Mouse (Mus musculus) kidney, postnatal 36 days (tissue): ENCODE measurements around the gene Itih5.
A peak's percentile ranks its signal among the peaks of the same experiment; 100 is the strongest.

Experiments used
- DNase-seq, 2 experiments: peaks; one replicate each; pipeline ENCODE4 v3.0.0; 2021 to 2022; ENCODE audit warnings: mixed read lengths in 2 of 2

Itih5 gene

GRCm38 (mm10) chr2:10168016-10168415 is 14.6 kb downstream of the Itih5 start:
- no peak for DNase-seq

DNA sequence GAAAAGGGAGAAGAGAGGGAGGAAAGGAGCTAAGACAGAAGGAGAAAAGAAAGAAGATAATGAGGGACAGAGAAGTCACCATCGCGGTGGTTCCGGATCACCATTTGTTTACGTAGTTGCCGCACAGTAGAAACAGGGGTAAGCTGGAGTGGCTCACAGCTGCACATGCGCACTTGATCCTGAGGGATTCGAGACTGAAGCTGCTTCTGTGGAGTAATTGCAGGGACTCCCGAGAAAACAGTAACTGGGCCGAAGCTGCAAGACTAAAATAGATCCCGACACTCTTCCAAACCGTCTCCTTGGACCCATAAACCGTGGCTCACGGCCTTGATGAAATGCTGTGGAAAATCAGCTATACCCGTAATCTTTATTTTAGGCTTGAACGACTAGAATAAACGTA is 16.6 kb downstream of the Itih5 start:
- no peak for DNase-seq

DNA sequence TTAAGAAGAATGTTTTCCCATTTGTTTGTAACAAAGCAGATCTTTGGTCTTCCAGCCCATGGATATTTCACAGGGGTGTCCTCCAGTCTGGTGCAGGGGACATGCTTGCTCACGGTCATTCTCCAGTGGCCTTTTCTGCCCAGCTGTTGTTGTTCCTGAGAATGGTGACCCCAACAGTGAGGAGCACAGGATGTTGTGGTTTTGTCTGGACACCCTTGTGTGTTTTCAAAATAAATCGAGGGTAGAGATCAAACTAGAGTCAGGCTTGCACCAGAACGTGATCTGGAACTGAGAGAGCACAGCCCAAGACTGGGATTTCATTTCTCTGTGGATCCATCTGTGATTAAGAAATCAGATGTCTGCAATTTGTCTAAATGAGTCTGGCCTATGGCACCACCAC is 40.2 kb downstream of the Itih5 start:
- peak; percentile 30 to 59 for DNase-seq

GRCm38 (mm10) chr2:10195162-10195561 is 41.8 kb downstream of the Itih5 start:
- no peak for DNase-seq

GRCm38 (mm10) chr2:10199326-10199725 is 46.0 kb downstream of the Itih5 start:
- no peak for DNase-seq

DNA sequence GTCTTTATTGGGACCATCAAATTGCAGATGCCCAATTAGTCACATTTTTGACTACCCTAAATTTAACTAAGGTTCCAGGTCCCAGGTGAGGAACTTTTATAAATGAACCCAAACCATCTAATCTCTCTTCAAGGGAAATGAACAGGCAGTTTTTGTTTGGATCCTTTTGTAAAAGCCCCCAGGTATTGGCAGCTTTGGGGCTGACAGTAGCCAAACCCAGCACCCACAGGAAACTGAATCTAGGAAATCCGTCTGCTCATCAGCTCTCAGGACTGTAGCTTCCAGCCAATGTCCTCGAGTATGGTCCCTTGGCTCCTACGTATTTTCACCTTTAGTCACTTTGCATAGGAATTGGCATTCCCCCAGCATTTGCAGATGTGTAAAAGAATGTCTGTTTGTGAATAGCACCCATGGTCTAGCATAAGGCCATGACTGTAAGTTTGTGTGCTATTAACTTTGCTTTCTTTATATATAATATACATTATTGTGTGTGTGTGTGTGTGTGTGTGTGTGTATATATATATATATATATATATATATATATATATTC is 47.4 kb downstream of the Itih5 start:
- DNase-seq, result no peak

DNA sequence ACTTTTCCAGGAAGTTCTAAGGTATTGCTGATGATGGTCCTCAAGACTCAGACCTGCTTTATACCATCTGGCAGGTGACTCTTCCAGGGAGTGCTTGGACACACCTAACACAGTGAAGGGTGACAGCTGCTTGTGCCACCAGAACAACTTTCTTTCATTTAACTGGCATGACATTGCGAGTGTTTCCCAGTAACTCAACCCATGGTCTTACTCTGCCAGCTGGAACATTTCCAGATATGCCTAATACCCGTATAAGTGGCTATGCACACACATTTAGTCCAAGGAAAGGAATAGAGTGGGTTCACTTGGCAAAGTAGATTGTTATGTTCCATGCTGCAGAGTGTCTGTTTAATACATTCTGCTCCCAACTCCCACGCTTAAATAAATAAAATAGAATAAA is 50.9 kb downstream of the Itih5 start:
- no peak for DNase-seq

GRCm38 (mm10) chr2:10213468-10213867 is 60.1 kb downstream of the Itih5 start:
- DNase-seq, result no peak

GRCm38 (mm10) chr2:10215876-10216565 is 62.6 kb downstream of the Itih5 start:
- DNase-seq, result no peak

GRCm38 (mm10) chr2:10216566-10217247 is 63.3 kb downstream of the Itih5 start:
- DNase-seq, result peak; percentile 36 to 54

GRCm38 (mm10) chr2:10221862-10222261 is 68.5 kb downstream of the Itih5 start:
- no peak for DNase-seq

DNA sequence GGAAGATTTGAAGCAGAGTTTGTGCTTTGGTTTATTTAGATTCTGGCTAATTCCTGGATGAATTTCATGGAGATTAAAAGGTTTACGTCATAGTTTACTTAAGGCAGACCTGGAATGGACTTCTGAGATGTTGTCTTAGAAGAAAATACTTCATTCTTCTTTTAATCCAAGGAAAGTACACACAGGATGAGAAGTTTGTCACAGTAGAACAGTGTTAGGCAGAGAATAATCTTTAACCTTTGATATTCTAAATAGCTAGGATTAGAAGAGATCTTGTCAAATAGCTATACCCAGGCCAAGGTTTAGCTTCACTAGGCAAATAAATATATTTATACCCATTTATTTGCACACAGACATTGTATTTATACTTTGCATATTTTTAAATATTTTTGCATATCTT is 73.5 kb downstream of the Itih5 start:
- DNase-seq, result no peak

GRCm38 (mm10) chr2:10231971-10232370 is 78.6 kb downstream of the Itih5 start:
- DNase-seq, result no peak

DNA sequence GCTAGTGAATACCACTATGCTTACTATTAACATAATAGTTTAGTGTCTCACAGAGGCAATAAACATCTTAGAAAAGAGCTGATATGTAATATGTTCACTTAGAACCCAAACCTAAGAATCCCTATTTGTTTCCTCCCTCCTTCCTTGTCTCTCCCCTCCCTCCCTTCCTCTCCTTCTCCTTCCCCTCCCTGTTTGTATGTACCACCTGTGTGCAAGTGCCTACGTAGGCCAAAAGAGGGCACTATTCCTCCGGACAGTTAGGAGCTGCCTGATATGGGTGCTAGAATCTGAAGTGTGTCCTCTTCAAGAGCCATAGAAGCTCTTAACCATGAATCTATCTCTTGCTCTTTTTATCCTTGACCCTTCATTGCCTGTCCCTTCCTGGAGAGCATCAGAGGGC is 83.2 kb downstream of the Itih5 start:
- no peak for DNase-seq

DNA sequence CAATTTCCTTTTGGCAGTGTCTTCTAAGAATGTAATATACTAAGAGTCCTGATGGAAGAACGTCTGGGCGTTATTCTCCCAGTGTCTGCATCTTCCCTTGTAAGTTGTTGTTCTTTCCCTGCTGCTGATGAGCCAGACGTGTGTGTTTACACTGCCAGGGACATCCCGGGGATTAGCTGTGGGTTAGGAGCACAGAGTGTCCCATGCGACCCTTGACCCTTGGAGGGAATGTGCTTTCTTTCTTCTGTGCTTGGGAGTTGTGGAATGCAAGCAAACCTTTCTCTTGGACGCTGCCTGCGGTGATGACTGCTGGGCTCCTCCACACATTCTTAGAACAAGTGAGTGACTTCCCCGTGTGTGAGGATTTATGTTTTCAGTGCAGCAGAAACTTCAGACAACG is 89.6 kb downstream of the Itih5 start:
- DNase-seq, result peak; percentile 55 to 65

DNA sequence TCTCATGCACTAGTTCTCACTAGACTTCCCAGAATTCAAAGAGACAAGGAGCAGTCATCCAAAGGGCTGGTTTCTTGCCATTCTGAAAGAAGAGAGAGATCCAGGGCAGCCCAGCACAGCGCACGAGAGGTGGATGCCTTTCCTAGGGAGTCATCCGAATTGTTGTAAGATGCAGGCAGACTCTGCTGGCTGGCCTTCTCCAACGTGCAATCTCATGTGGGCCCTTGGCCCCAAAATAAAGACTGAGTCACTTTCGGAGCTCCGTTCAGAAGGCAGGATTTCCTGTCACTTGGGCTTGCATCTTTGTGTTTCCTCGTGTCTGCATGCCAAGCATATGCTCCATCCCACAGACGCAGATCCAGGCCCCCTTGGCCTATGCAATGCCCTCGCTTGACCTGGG is 97.1 kb downstream of the Itih5 start:
- DNase-seq, result no peak

DNA sequence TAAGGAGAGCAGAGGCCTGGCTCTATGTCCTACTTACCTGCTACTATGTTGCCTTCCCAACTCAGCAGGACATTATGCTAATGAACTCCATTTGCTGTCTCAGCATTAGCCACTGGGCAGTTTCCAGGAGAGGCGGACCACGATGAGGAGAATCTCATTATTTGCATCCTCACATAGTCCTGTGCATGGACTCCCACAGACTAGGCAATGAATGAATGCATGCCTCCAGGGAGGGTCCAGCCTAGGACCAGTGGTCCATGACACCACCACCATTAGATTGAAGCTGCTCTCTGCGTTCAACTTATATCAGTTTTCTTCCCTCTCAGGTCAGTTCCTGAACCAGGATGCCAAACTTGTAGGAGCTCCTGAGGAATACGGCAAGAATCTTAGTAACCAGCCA is 97.6 kb downstream of the Itih5 start:
- no peak for DNase-seq

- DNase-seq, result no peak
These were observed 98.1 kb downstream of the Itih5 start for GRCm38 (mm10) chr2:10251466-10251865.

- DNase-seq, result no peak
These were observed 98.6 kb downstream of the Itih5 start for GRCm38 (mm10) chr2:10252016-10252415.

DNA sequence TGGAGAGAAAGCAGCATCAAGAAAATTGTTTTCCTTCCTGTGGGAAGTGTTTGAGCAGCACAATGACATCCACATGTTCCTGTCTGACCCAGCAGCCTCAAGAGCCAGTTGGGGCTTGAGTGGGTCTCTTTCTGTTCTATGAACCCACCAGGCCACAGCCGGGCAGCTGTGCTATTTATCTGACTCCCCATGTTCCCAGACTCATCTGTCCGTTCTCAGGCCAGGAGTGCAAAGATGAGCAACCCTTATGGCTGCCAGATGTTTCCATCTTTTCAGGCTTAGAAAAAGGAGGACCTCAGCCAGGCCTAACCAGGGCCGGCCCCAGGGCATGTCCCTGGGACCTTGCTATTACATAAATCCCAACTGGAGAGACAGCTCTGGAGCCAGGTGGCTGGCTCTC is 100.0 kb downstream of the Itih5 start:
- DNase-seq, result no peak

GRCm38 (mm10) chr2:10256949-10257348 is 103.6 kb downstream of the Itih5 start:
- no peak for DNase-seq

DNA sequence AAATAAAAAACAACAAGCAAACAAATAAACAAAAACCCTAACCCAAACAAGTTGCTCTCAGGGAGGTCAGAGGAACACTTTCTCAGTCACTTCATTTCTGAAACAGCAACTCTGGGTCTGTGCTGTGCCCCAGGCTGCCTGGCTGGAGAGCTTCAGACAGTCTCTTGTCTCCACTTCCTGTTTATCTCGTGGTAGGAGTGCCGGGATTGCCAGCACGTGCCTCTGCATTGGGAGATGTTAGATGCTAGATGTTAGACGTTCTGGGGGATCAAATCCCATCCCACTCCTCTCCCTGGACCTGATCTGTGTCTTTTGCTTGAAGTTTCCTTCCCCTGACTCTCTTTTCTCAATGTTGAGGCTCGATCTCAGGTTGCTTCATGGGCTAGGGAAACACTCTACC is 104.9 kb downstream of the Itih5 start:
- no peak for DNase-seq

DNA sequence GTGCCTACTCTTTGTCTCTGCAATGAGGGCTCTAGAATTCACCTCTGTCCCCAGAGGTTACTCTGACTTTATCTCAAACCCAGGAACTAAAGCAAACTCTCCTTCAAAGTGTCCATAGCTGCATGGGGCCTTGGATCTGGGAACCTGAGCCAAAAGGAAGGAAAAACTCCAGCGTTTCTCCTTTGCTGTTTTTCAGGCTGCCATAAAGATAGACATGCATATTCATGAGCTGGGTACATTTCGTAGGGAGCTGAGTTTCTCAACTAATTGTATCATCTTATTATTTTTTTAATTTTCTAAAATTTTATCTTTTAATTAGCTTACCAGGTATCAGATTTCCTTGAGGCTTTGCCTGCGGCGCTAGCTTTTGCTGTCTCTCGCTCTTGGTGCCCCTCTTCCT is 106.7 kb downstream of the Itih5 start:
- DNase-seq, result no peak

DNA sequence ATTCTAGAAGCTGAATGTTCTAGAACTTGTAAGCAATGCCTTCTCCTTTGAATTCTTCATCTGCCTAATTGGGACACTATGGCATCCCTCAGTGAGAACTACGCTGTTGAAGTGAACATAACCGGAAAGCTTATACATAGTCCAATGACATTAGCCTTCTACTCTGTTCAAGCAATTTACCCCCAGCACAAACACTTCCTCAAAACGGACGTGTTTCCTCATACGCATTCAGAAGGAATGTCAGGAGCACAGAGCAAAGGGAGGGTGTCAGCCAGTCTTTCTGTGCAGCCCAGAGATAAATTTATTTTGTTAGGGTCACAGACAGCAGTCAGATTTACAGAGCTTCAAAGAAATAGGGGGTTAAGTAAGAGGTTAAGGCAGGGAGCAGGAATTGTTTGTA is 108.0 kb downstream of the Itih5 start:
- no peak for DNase-seq

DNA sequence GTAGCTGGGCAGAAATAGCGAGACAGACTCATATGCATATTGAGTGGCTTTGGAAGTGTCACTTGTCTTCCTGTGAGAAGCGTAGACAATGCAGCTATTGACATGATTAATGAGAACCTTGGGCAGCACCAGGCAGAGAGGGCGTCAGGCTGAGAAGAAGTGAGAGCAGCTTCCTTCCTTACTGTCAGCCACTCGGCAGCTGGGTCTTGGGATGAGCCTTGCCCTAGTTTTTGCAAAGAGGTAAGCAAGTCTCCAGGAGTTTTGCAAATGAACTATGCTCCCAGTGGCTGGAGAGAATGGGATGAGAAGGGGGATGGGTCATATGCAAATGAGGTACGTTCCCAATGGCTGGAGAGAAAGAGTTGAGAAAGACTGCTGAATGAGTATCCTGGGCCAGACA is 109.4 kb downstream of the Itih5 start:
- peak; percentile 19 to 26 for DNase-seq
